ENCODE assay signal across 29 mouse cellular contexts in genomic region chr2:131946351-131946750, GRCm38 (mm10). TPM values are rescaled to one million over a fixed set of nuclear protein-coding genes. Genes with fewer than 3 reads are reported as not detected.
DNase-seq lines count a peak whose midpoint lies in the region; ATAC-seq and TF ChIP-seq lines count a peak whose summit lies in the region.
"Had no signal": no experiment of that assay in that cellular context is flagged by ENCODE, and none has a peak within 500 bp of the region (broad histone marks: within the 10 kb centered on the region; RNA-seq: fewer than 3 reads in every experiment).

No protein-coding gene starts in this region.

- TF ChIP-seq CTCF in layer of hippocampus, adult 2 months (conservative IDR thresholded peaks at IDR 0.05): no peak

- peaks cover 7% of the 10 kb centered on the region; the same call in 1 of the 2 replicates for H3K27me3 ChIP-seq in heart, embryonic 10.5 days (ENCODE audit: insufficient read depth, poor library complexity, severe bottlenecking)
- H3K27me3 ChIP-seq: CH12.LX; forebrain, embryonic 15.5 days; heart, embryonic 15.5 days had no signal

- H3K4me1 ChIP-seq in heart, embryonic 10.5 days: peaks cover 23% of the 10 kb centered on the region
- H3K4me1 ChIP-seq: forebrain, embryonic 15.5 days; hindbrain, embryonic 12.5 days had no signal

- H3K9me3 ChIP-seq in heart, embryonic 10.5 days: no peaks in the 10 kb centered on the region
- H3K9me3 ChIP-seq: embryonic facial prominence, embryonic 13.5 days; forebrain, embryonic 15.5 days; heart, embryonic 15.5 days; hindbrain, embryonic 12.5 days; limb, embryonic 10.5 days; midbrain, embryonic 13.5 days; neural tube, embryonic 13.5 days had no signal

- no peak overlapping the region for H3K4me3 ChIP-seq in heart, embryonic 10.5 days
- no peak overlapping the region for H3K4me3 ChIP-seq in layer of hippocampus, adult 2 months
- H3K4me3 ChIP-seq: embryonic facial prominence, embryonic 13.5 days; forebrain, embryonic 15.5 days; heart, embryonic 15.5 days; hindbrain, embryonic 12.5 days; limb, embryonic 10.5 days; midbrain, embryonic 13.5 days; neural tube, embryonic 13.5 days had no signal

- no peak for ATAC-seq in monocyte, adult 5-6 weeks (replicated peaks; ENCODE audit: insufficient number of reproducible peaks, low FRiP score, low TSS enrichment, poor library complexity, severe bottlenecking)
- ATAC-seq: forebrain, embryonic 15.5 days; inflammation-experienced regulatory T-cells, adult 6 months; liver, postnatal 0 days; midbrain, embryonic 13.5 days had no signal

- H3K27ac ChIP-seq in heart, embryonic 10.5 days: no peak overlapping the region
- H3K27ac ChIP-seq in layer of hippocampus, adult 2 months: no peak overlapping the region
- H3K27ac ChIP-seq: embryonic facial prominence, embryonic 13.5 days; forebrain, embryonic 15.5 days; heart, embryonic 15.5 days; hindbrain, embryonic 12.5 days; limb, embryonic 10.5 days; midbrain, embryonic 13.5 days; neural tube, embryonic 13.5 days had no signal

- no peaks in the 10 kb centered on the region for H3K36me3 ChIP-seq in heart, embryonic 10.5 days
- H3K36me3 ChIP-seq: embryonic facial prominence, embryonic 13.5 days; forebrain, embryonic 15.5 days; heart, embryonic 15.5 days; hindbrain, embryonic 12.5 days; limb, embryonic 10.5 days; midbrain, embryonic 13.5 days; neural tube, embryonic 13.5 days had no signal

- peak; percentile 71 for DNase-seq in heart, embryonic 10.5 days (ENCODE audit: low spot score)
- DNase-seq in heart, adult 8-10 months (ENCODE audit: low spot score): no peak
- DNase-seq in layer of hippocampus, adult 2 months (ENCODE audit: low spot score in 2 of 2): peak; percentile 0 to 2
- DNase-seq in layer of hippocampus, adult 9-10 months (ENCODE audit: low spot score): no peak
- DNase-seq in ovary, adult 18-20 months (ENCODE audit: low spot score): peak; percentile 0
- DNase-seq in ovary, postnatal 14 days (ENCODE audit: low spot score): no peak
- peak; percentile 18 for DNase-seq in fat pad, adult 2 months (ENCODE audit: extremely low read depth, low read depth, low spot score)
- DNase-seq: adrenal gland, postnatal 36 days; cerebellum, adult 11-12 months; kidney, postnatal 4 days; layer of hippocampus, postnatal 36 days; liver, postnatal 0 days; right cerebral cortex, postnatal 25 days; thymus, postnatal 25 days had no signal

- 85% methylated on average over 16 of the region's 16 CpGs for WGBS in heart, embryonic 10.5 days

RNA-seq across cellular contexts. Expression of gene Prnd, which starts 4.3 kb away (rescaled TPM):
- 3.1 and 4.6 TPM in 2 replicates for polyA plus RNA-seq in heart, embryonic 10.5 days (2016; fragmentation: Nextera tagmentation; extraction: Ambion mirVana)
- total RNA-seq in heart, adult 8-10 months (2022): 1 to 10 TPM in 2 of 4 experiments, under 1 TPM in 2; 0.22 to 1.8 (median 1.2) TPM
- not detected for total RNA-seq in layer of hippocampus, adult 2 months (2021)
- not detected in 3 replicates for total RNA-seq in monocyte, adult 5-6 weeks (2017)
- total RNA-seq: liver, adult 2 months; megakaryocyte, adult 5-6 weeks; MEL had no signal
- polyA plus RNA-seq: liver, adult 2 months had no signal

RNA-seq across cellular contexts. Expression of gene Prn, which starts 36.6 kb away (rescaled TPM):
- polyA plus RNA-seq in heart, embryonic 10.5 days (2016; fragmentation: Nextera tagmentation; extraction: Ambion mirVana): 0.35 TPM in 1 of 2 replicates, not detected in the other
- total RNA-seq in heart, adult 8-10 months (2022): under 1 TPM in 3 of 4 experiments, not detected in 1; 0.20 to 0.69 (median 0.38) TPM
- not detected for total RNA-seq in layer of hippocampus, adult 2 months (2021)
- not detected in 3 replicates for total RNA-seq in monocyte, adult 5-6 weeks (2017)
- total RNA-seq: CH12.LX; gastrocnemius, postnatal 4 days; layer of hippocampus, postnatal 36 days; liver, adult 2 months; megakaryocyte, adult 5-6 weeks; MEL had no signal
- polyA plus RNA-seq: heart, embryonic 15.5 days; hindbrain, embryonic 12.5 days; inflammation-experienced regulatory T-cells, adult 6 months; kidney, embryonic 14.5 days; limb, embryonic 10.5 days; liver, adult 2 months; liver, postnatal 0 days; midbrain, embryonic 13.5 days; neural tube, embryonic 13.5 days had no signal

RNA-seq across cellular contexts. Expression of gene Prnp, which starts 36.6 kb away (rescaled TPM):
- polyA plus RNA-seq in heart, embryonic 10.5 days (2016; fragmentation: Nextera tagmentation; extraction: Ambion mirVana): 62.6 and 67.0 TPM in 2 replicates
- total RNA-seq in heart, adult 8-10 months (2022): 100 to 1,000 TPM; 135 to 164 (median 149) TPM
- 100 to 1,000 TPM; 984 to 990 TPM for total RNA-seq in layer of hippocampus, adult 2 months (2021)
- 0.49 to 2.3 TPM (median 1.6 TPM) in 3 replicates for total RNA-seq in monocyte, adult 5-6 weeks (2017)

Comparison
In these comparisons a context has a peak if more than half of its experiments do, and no peak if none do; other contexts are left out.
1. DNase-seq: peak in heart, embryonic 10.5 days (single experiment), layer of hippocampus, adult 2 months (2 of 2), ovary, adult 18-20 months (single experiment) and fat pad, adult 2 months (single experiment); none in heart, adult 8-10 months (single experiment), layer of hippocampus, adult 9-10 months (single experiment) and ovary, postnatal 14 days (single experiment).
2. RNA of gene Prnp, which starts 36.6 kb away (total RNA-seq): 984 to 990 TPM in layer of hippocampus, adult 2 months and 135 to 164 TPM in heart, adult 8-10 months; 0.49 to 2.3 TPM in monocyte, adult 5-6 weeks; every median in the first group is over 10 times any median in the second.